Mouse (Mus musculus) lung, adult 2 months (tissue): ENCODE data around the gene Macf1. TPM values are rescaled to one million over a fixed set of nuclear protein-coding genes. Genes with fewer than 3 reads are reported as not detected.

ENCODE experiments used
- DNase-seq: peaks from one replicate; pipeline ENCODE4 v3.0.0; 2022
- H3K4me1 ChIP-seq: fragments of 200-500 bp; 2 replicates; pipeline ENCODE4 v1.6.1; 2011; ENCODE audit warnings: low read length; ENCODE audit not compliant: control insufficient read depth, insufficient read depth
- H3K4me3 ChIP-seq: fragments of 200-500 bp; replicated peaks from 2 replicates; pipeline ENCODE3; 2011; ENCODE audit warnings: low read depth, mild to moderate bottlenecking, control low read depth, low read length; ENCODE audit errors: extremely low read depth
- CTCF ChIP-seq: fragments of 200-500 bp; IDR thresholded peaks from 2 replicates; pipeline ENCODE4 v1.5.1; 2011; ENCODE audit warnings: mild to moderate bottlenecking, low read length, control low read depth; ENCODE audit not compliant: insufficient read depth
- POLR2A ChIP-seq: fragments of 200-500 bp; IDR thresholded peaks from 2 replicates; pipeline ENCODE4 v1.6.1; 2011; ENCODE audit warnings: low read depth, mild to moderate bottlenecking, control low read depth, low read length, borderline replicate concordance; ENCODE audit errors: extremely low read depth
- WGBS: fragments of 180-500 bp; shearing (Covaris S2); methylation state at CpG from one replicate; pipeline ENCODE4 v1.1.7; 2018; 5-methylcytosine and 5-hydroxymethylcytosine counted together
- polyA plus RNA-seq: library from polyadenylated mRNA; depleted of rRNA; stranded (reverse); fragments of >200 nt; gene quantifications from 2 replicates; pipeline ENCODE4 v1.2.3, GENCODE M21; 2012

Gene Macf1
- polyA plus RNA-seq, 1 experiment: 249 TPM

- peaks cover 3% of the 10 kb centered on the region for H3K4me1 ChIP-seq
- H3K4me3 ChIP-seq: no peak overlapping the region
- DNase-seq: no peak
- 67% methylated on average over 5 of the region's 5 CpGs for WGBS
- TF ChIP-seq POLR2A: no peak
- TF ChIP-seq CTCF: no peak
Measured at GRCm38 (mm10) chr4:123397643-123398434, 286.3 kb downstream of the Macf1 start.

GRCm38 (mm10) chr4:123397049-123397448 is 287.1 kb downstream of the Macf1 start:
- Histone ChIP-seq H3K4me1 (peaks cover 3% of the 10 kb centered on the region), H3K4me3 (no peak overlapping the region)
- WGBS: 83% methylated on average over 8 of the region's 8 CpGs
- no peak for DNase-seq
- TF ChIP-seq CTCF (no peak), POLR2A (no peak)

GRCm38 (mm10) chr4:123395435-123396000 is 288.6 kb downstream of the Macf1 start:
- 100% methylated on average over 2 of the region's 2 CpGs for WGBS
- no peak for TF ChIP-seq POLR2A
- no peak for TF ChIP-seq CTCF
- DNase-seq: no peak
- H3K4me3 ChIP-seq: no peak overlapping the region
- H3K4me1 ChIP-seq: no peaks in the 10 kb centered on the region; the same call in 1 of the 2 replicates

GRCm38 (mm10) chr4:123394878-123395277 is 289.3 kb downstream of the Macf1 start:
- no peaks in the 10 kb centered on the region for H3K4me1 ChIP-seq
- no peak for DNase-seq
- no peak for TF ChIP-seq CTCF
- TF ChIP-seq POLR2A: no peak
- WGBS: 91% methylated on average over 5 of the region's 5 CpGs
- H3K4me3 ChIP-seq: no peak overlapping the region

GRCm38 (mm10) chr4:123394269-123394668 is 289.9 kb downstream of the Macf1 start:
- no peaks in the 10 kb centered on the region for H3K4me1 ChIP-seq
- H3K4me3 ChIP-seq: no peak overlapping the region
- no peak for TF ChIP-seq POLR2A
- TF ChIP-seq CTCF: no peak
- 92% methylated on average over 1 of the region's 1 CpGs for WGBS
- DNase-seq: no peak

- TF ChIP-seq POLR2A: no peak
- TF ChIP-seq CTCF: no peak
Measured at GRCm38 (mm10) chr4:123393004-123393403, 291.2 kb downstream of the Macf1 start.

GRCm38 (mm10) chr4:123392187-123392586 is 292.0 kb downstream of the Macf1 start:
- DNase-seq: no peak
- Histone ChIP-seq H3K4me3 (no peak overlapping the region), H3K4me1 (no peaks in the 10 kb centered on the region)
- 100% methylated on average over 1 of the region's 1 CpGs for WGBS
- TF ChIP-seq POLR2A: no peak
- TF ChIP-seq CTCF: peak; percentile 57

More at GRCm38 (mm10) chr4:123393004-123393403, 291.2 kb downstream of the Macf1 start:
- 64% methylated on average over 3 of the region's 3 CpGs for WGBS
- DNase-seq: no peak
- Histone ChIP-seq H3K4me3 (no peak overlapping the region), H3K4me1 (no peaks in the 10 kb centered on the region)

- no peaks in the 10 kb centered on the region for H3K4me1 ChIP-seq
- TF ChIP-seq POLR2A (no peak), CTCF (no peak)
Measured at GRCm38 (mm10) chr4:123385028-123385427, 299.1 kb downstream of the Macf1 start.

GRCm38 (mm10) chr4:123383173-123383572 is 301.0 kb downstream of the Macf1 start:
- Histone ChIP-seq H3K4me1 (no peaks in the 10 kb centered on the region), H3K4me3 (no peak overlapping the region)
- TF ChIP-seq POLR2A (no peak), CTCF (no peak)
- no peak for DNase-seq
- 88% methylated on average over 7 of the region's 7 CpGs for WGBS

More at GRCm38 (mm10) chr4:123385028-123385427, 299.1 kb downstream of the Macf1 start:
- 78% methylated on average over 1 of the region's 1 CpGs for WGBS
- no peak for DNase-seq
- no peak overlapping the region for H3K4me3 ChIP-seq

- 81% methylated on average over 4 of the region's 4 CpGs for WGBS
- Histone ChIP-seq H3K4me3 (no peak overlapping the region), H3K4me1 (no peaks in the 10 kb centered on the region)
- DNase-seq: no peak
- TF ChIP-seq POLR2A (no peak), CTCF (no peak)
Measured at GRCm38 (mm10) chr4:123382051-123382450, 302.1 kb downstream of the Macf1 start.
